Mouse (Mus musculus) cerebellum, adult 8-10 months (tissue): ENCODE measurements around the gene Loxl3.

Source experiments
- DNase-seq: peaks from one replicate; pipeline ENCODE4 v3.0.0; 2022

The Loxl3 gene

DNA sequence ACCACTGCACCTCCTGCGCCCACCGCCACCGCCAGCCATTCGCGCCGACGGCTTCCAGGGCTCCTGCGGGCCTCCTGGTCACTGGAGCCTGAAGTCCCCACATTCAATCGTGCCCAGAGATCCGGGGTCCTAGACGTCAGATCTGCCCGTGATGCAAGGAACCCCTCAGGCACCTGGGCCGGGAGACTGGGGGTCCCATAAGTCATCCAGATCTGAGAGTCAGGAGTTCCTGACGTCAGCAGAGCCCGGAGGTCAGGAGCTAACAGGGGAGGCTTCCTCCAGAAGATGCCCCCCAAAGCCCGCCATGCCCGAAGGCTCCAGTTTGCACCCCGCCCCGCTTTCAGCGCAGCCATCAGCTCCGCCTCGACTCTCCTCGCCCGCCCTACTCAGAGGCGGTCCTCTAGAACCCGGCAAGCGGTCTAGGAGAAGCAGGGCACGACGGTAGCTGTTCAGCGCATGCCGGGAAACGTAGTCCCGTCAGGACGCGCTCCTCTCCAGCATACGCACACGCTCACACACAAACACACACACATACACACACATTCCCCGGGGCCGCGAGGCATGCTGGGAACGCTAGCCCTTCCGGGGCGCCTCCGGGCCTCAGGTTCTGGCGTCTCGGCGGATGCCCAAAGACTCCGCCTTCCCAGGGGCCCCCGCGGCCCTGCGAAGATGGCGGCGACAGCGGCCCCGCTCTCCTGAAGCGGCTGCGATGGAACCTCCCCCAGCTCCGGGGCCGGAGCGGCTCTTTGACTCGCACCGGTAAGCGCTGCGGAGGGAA lies 20.3 kb downstream of the Loxl3 start, which contains the start of gene Aup1:
Aup1 (plus strand) TSS at position 448 of the 778 bp plus-strand sequence.
- peak; percentile 95 for DNase-seq

DNA sequence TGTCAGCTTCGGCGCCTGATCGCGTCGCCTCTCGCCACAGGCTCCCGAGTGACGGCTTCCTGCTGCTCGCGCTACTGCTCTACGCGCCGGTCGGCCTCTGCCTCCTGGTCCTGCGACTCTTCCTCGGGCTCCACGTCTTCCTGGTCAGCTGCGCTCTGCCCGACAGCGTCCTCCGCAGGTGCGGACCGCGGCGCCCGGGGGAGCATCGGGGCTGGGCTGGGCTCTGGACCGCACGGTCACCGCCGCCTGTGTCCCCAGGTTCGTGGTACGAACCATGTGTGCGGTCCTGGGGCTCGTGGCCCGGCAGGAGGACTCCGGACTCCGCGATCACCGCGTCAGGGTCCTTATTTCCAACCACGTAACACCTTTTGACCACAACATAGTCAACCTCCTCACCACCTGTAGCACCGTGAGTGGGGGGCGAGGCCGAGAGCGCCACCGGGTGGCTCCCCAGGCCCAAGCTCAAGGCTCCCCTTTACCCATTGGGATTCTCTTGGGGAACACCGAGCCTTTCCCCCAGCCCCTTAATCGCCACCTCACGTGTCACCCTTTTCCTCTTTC lies 21.0 kb downstream of the Loxl3 start, which contains the start of gene Htra2:
Htra2 (minus strand) TSS at position 403 of the 561 bp plus-strand sequence.
- no peak for DNase-seq

DNA sequence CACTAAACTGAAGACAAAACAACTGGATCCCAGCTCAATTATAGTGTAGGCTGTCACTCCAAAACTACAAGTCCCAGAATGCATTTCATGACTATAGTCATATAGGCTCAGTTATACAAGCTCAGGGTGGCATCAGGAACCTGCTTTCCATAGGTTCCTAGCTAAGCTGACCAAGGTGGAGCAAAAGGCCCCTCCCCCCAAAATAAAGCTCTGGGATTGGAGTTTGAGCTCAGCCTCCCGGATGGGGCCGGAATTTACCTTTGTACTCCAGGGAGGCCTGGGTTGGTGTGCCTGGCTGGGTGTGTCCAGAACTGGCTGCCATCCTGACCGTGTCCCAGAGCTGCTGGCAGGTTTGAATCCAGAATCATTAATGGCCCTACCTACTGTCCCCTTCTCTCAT lies 23.8 kb downstream of the Loxl3 start, which contains the start of gene Dqx1:
Dqx1 (plus strand) TSS at position 55 of the 400 bp plus-strand sequence.
- peak; percentile 24 for DNase-seq

DNA sequence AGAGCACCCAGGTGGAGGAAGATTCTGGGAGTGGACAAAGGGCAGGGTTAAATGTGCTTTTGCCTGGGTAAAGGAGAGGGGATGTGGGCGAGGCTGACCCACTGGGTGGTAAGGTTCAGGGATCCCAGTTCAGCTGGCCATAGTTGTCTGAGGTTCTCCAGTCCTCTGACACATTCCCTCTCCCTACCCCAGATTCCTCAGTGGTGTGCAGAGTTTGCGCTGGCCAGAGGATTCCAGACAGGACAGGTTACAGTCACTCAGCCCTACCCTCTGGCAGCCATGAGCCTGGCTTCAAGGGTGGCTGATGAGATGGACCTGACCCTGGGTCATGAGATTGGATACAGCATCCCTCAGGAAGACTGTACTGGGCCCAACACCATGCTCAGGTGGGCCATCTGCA lies 24.8 kb downstream of the Loxl3 start:
- DNase-seq, result no peak

DNA sequence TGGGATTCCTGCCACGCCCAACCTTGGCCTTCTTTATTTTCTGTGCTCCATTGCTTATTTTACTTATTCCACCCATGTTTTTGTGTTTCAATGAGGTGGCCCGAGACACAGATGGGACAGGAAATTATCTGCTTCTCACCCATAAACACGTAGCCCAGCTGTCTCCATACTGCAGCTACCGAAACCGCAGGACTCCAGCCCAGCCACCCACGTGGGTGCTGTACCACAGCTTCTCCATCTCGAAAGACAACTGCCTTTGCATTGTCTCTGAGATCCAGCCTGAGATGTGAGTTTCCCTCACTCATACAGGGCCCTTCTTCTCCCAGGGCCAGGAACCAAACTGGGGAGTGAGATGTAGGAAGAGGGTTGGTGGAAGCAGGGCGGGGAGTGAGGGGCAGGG lies 32.0 kb downstream of the Loxl3 start:
- no peak for DNase-seq

DNA sequence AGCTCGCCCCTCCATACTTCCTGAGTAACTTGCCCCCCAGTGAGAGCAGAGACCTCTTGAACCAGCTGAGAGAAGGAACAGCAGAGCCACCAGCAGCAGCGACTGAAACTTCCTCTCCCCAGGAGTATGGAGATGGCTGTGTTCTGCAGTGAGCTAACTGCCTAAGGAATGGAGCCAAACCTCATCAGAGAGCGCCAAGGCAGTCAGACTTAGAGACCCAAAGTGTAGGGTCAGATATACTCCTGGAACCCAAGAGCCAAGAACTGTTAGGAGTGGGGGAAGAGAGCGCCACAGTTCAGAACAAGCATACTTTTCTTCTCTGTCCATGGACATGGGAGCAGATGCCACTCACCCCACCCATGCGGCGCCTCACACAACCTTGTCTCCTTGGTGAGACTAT lies 32.5 kb downstream of the Loxl3 start:
- no peak for DNase-seq

DNA sequence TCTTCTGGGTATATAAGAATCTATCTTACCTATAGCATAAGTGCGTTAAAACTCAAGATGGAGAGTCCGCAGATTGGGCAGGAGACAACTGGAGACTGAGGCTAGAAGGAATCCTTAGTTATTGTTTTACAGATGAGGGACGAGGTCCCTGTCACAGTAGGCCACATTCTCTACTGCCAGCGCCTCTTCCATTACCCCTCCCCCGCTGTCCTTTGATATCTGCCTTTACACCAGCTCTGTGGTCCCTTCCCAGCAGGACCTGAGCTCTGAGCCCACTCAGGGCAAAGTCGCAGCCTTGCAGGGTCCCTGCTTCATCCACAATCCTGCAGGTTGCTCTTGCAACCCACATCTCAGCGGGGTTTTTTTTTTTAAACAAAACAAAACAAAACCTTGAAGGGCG lies 34.2 kb downstream of the Loxl3 start:
- DNase-seq, result no peak

DNA sequence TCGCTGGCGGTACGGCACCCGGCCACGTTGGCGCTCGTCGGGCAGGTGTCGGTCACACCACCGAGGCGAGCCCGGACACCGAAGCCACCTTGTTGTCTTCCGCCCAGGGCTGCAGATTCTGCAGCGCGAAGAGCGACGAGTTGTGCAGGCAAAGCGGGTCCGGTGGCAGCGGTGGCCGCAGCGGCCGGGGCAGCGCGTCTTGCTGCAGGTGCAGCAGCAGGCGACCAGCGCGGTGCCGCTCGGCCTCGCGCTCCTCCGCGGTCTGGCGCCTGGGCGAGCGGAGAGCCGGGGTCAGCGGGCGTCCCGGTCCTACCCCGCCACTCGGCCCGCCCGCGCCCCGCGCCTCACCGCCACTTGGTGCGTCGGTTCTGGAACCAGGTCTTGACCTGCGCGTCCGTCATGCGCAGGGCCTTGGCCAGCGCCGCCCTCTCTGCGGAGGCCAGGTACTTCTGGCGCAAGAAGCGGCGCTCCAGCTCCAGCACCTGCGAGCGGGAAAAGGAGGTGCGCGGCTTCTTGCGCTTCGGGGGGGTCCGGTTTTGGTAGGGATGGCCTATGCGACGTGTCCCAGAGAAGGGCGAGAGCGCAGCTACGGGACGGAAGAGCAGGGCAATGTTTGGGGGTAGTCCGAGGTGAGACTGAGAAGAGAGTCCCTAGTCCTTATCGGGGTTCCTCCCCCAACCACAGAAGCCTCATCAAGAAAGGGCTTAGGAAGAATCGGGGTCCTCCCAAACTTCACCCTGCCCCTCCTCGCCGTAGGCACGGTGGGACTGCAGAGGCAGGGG lies 34.9 kb downstream of the Loxl3 start:
- no peak for DNase-seq

DNA sequence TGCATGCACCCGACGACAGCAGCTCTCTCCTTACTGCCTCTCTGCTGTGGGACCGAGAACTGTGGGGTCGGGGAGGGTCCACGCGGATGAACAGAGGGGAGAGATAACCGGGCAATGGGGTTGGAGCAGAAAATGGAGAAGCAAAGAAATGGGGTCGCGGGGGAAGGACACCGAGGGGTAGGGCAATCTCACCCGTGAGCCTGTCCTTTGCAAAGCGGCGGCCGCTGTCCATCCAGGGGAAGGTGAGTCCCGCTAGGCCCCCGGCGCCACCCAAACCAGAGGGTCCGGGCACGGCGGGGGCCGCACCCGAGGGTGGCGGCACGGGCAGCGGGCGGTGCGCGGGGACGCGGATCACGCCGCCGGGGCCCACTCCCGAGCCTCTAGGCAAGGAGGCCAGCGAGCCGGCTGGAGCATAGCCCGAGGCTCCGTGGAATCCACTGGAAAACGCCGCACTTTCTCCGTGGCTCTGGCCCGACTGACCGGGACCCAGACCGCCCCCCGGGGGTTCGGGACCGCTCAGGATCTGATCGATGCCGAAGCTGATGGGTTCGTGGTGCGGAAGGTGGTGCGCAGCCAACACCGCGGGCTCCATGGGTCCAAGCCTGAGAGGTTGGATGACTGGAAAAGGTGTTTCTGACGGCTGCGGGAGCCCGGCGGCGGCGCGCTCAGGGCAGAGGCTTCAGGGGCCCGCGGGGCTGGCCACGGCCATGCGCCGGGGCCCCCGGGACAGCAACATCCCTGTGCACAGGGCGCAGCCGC lies 35.7 kb downstream of the Loxl3 start:
- peak; percentile 28 for DNase-seq

DNA sequence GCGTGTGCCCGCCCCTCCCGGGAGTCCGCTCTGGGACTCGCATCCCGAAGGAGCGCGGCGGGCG lies 36.1 kb downstream of the Loxl3 start, which contains the start of gene Tlx2:
Tlx2 (minus strand) TSS at position 47 of the 64 bp plus-strand sequence.
- no peak for DNase-seq

DNA sequence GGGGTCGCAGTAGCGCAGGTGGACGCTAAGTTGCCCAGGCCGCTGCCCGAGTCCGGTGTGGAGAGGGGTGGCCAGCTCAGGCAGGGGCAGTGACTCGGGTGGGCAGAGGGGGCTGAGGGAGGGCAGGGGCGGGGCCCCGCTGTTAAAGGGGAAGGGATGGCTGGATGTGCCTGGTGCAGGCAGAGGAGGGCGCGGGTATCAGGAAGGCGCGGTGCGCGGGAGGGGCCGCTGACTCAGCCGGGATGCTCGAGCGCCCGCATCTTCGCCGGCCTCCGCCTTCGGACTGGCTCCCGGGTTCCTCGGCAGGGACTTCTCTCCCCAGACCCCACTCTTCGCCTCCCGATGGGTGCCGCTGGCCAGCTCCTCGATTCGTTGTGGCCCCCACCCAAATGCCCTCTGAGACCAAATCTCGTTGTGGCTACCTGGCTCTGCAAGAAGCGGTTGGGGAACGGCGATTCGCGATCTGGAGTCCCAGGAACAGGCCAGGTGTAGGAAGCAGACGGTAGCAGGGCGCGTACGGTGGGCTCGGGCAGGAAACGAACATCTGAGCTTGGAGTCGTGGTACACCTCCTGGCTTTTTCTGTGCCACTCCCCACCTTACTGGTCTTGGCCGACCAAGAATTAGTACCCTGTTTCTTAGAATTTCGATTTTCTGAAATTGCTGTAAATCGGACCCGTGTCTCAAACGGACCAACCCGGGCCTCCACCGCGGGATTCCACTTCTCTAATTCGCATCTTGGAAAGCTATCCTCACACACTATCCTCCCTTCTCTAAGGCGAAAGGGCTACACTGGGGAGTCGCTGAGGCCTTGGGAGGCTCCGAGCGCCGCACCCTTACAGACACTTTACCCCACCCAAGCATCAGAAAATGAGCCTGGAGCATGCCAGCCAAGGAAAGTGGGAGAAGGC lies 36.6 kb downstream of the Loxl3 start:
- peak; percentile 50 for DNase-seq

DNA sequence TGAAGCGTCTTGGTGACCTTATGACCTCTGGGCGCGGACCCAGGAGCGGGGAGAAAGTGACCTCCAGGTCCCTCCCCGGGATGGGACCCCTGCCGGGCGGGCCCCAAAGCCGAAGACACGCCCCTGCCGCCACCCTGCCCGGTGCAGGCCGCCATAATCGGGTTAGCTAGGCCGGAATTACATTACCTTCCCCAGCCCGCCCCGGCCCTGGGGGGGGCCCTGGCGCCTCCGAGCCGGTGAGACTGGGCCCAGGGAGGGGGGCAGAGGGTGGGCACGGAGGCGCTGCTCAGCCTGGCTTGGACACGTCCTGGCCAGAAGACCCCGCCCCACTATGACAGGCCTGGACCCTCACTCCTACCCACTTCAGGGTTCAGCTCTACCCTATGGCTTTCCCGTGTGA lies 37.2 kb downstream of the Loxl3 start:
- peak; percentile 30 for DNase-seq

DNA sequence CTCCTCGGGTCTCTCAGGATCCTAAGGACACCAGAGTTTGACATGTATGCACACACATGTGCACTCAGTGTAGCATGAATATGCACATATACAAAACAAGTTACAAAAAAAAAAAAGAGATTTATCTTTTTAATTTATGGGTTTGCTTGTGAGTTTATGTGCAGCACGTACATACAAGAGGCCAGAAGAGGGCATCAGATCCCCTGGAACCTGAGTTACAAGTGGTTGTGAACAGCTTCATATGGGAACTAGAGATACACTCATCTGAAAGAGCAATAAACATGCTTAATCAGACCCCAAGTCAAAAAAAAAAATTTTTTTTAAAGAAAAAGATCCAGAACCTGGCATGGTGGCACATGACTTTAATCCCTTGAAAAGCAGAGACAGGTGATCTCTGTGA lies 41.0 kb downstream of the Loxl3 start:
- no peak for DNase-seq

DNA sequence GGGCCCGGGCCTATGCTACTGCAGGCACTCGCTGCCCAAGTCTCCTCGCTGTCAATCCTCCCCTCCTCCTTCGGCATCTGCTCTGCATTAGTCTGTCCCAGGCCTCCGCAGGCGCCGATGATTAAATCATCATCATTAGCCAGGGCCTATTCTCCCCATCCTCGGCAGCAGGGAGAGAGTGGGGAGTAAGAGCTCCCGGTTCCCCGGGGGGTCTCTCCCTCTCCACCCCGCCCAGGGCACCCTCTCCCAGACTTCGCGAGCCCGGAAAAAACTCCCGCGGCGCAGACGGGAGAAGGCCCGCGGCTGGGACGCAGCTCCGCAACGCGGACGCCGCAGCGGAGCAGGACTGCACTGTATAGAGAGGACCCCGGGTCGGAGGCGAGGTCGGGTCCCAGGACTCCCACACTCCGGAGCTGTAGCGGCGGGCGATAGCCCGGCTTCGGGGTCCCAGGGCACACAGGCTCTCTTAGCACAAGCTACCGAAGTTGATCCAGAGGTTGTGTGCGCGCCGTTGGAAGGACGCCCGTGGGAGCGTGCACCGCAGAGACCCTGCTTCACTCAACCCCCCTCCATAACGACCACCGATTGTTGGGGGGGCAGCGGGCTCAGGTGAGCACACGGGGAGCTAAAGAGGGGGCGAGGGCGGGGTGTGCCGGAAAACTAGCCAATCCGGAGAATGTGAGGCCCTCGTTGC lies 43.8 kb downstream of the Loxl3 start, which contains the start of gene Pcgf1:
Pcgf1 (plus strand) TSS at position 240 of the 694 bp plus-strand sequence.
- DNase-seq, result no peak

DNA sequence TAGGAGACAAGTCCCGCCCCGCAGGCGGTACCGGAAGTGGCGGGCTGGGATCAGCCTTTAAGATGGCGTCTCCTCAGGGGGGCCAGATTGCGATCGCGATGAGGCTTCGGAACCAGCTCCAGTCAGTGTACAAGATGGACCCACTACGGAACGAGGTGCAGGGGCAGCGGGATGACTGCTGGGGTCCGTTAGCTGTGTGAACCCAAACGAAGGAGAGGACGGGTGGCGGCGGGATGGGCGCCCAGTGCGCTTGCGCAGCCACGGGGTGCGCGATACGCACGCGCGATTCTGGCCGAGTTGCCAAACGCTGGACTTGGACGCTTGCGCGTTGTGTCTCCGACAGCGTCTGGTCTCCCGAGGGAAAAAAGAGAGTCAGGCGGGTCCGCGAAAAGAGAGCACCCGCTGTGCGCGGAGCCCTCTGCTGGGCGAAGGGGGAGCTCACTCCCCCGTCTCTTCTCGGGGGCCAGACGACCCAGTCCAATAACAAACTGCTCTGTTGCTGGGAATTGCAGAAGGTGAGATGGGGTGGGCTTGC lies 44.4 kb downstream of the Loxl3 start:
- peak; percentile 100 for DNase-seq

DNA sequence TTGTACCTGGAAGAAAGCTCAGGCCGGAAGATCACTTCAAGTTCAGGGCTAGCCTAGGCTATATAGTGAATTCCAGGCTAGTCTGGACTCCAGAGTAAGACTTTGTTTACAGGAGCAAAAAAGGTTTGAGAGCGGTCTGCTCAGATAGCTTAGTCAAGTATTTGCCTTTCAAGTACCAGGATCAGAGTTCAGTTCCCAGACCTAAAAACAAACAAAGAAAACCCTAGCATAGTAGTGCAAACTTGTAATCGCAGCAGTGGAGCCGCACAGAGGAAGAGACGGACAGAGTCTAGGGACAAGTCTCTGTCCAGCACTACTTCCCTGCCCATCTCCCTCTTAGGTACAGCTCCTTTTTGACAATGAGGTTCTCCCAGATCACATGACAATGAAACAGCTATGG lies 46.2 kb downstream of the Loxl3 start:
- no peak for DNase-seq

DNA sequence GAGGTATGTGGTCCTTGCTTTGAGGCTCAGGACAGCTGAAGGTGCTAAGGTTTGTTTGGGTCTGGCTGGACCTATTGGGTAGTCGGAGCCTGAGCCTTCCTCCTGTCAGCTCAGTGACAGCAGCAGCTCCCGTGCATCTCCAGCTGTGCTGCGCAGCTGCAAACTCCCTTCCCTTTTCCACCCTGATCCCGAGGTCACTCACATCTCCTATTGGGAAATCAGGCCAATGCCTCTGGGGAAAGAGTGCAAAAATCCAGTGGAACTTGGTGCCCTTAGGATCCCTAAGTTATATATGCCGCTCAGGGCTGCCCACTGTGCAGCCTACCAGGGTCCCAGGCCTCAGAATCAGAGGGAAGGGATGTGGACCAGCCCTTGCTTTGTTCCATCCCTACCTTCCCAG lies 49.5 kb downstream of the Loxl3 start:
- DNase-seq, result no peak

DNA sequence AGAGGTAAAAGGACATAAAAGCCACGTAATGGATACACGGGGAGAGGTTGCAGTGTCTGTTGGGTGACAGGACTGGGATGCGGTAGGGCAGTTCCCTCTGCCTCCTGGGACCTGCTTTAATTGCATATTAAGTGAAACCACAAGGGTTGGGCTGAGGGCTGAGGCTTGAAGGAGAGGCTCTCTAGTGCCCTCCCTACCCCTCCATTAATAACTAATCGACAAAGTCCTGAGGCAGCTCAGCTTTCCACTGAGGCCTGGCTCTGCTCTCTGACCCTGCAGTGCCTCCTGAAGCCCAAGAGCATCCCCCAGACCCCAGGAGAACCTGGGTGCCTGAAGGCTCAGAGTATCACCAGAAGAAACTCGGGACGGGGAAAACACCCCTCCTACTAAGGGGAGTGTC lies 50.5 kb downstream of the Loxl3 start:
- DNase-seq, result no peak

DNA sequence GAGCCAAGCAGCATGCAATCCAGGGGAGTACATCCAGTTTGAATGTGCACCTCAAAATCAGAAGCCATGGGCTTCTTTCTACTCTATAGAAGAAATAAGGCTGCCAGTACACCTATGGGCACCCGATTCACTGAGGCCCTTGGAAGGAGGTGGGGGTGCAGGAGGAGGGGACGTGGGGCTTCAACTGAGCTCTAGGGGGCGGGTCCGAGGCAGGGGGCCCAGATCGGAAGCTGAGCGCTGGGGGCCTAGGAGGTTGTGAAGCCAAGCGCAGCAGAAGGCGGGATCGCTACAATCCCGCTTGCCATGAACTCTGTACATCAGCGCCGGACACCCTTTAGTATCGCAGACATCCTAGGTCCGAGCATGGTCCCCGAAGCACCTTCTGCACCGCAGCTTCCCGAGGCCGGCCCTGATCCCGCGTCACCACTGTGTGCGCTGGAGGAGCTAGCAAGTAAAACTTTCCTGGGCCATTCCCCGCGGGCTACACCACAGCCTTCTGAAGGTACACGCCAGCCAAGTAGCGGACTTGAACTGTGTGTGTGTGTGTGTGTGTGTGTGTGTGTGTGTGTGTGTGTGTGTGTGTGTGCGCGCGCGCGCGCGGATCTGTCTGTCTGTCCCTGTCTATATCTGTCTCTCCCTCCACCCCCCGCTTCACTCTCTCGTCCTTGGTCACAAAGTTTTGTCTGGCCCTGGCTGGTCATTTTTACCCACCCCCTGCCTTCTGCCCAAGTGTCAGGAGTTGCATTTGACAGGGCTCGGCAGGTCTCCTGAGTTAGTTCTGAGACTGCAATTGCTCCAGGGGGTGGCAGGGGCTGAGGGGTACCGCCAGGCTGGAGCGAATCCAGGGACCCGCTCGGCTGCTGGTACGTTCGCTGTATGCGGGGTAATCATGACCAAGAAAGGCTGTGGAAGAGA lies 52.4 kb downstream of the Loxl3 start, which contains the start of gene Lbx2:
Lbx2 (plus strand) TSS at position 247 of the 915 bp plus-strand sequence.
- no peak for DNase-seq
